Mouse (Mus musculus): ENCODE measurements around the gene Plk5. TPM values are rescaled to one million over a fixed set of nuclear protein-coding genes. Genes with fewer than 3 reads are reported as not detected.

Gene Plk5
- total RNA-seq, 2 experiments from 2014 or later: 30.3 to 30.5 TPM

DNA sequence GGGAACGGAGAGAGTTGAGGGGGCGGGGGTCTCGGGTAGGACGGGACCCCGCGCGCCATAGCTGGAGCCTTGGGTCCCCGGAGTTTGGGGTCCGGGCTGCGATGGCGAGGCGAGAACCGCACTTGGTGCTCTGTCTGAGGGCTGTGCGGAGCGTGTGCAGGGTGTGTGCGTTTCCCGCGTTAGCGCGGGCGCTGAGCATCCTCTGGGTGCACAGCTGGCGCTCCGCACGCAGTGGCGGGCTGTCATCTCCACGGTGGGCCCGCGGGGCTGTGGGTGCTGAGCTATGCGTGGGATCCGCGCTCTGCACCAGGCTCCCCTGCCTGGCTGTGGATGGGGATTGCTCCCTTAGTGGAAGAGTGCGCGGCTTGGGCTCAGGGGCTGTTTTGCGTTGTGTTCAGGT is 478 bp downstream of the Plk5 start:
- DNase-seq (ENCODE audit: low spot score in 2 of 2): no peak

DNA sequence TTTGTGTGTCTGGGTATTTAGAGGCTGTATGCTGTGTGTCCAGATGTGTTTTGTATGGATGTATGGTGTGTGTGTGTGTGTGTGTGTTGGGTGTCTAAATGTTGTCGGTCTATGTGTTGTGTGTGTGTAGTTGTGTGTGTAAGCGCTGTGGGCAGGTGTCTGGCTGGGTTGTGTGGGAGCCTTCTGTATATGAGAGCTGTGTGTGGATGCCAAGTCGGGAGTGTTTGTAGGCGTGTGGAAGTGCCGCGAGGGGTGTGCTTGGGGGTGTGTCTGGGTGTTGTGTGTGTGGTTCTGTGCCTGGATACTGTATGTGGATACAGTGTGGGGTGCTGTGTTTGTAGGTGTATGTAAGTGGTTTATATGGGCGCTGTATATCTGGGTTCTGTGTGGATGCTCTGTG is 1.1 kb downstream of the Plk5 start:
- peak in 1 of 2 experiments; percentile 68 for DNase-seq (ENCODE audit: low spot score in 2 of 2)

DNA sequence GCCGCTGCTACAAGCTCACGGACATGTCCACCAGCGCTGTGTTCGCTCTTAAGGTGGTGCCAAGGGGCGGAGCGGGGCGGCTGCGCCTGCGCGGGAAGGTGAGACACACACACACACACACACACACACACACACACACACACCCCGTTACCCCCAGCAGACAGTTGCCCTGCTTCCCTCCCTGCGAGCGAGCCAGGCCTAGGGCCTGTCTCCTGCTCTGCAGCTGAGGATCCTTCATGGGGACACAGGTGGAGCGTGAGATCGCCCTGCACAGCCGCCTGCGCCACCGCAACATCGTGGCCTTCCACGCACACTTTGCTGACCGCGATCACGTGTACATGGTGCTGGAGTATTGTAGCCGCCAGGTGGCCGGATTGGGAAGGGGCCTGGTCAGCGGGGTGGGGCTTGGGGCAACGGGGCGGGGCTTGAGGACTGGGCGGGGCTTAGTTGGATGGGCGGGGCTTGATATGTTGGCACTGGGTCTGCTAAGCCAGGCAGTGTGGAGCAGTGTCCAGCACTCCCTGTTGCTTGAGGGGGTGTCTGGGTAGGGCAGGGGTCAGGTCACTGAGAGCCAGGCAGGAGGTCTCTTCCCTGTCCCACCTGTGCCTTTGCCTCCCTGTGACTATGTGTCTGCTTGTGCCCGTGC is 1.9 kb downstream of the Plk5 start:
- DNase-seq (ENCODE audit: low spot score in 2 of 2): no peak

DNA sequence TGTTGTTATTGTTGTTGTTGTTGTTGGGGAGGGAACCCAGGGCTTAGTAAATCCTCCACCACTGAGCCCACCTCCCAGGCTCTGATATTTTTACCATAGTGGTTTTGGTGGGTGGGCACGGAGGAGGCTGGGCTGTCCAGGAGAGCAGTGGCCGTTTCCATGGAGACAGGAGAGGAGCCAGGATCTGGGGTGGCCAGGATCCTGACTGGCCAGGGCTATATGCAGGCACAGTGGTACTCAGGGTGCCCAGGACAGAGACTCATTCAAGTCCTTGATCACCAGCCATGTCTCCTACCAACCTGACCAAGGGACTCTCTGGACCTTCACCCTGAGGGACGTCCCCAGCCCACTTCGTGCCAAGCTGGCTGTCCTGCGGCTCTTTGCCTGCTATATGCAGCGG is 7.5 kb downstream of the Plk5 start:
- DNase-seq (ENCODE audit: low spot score in 2 of 2): no peak

DNA sequence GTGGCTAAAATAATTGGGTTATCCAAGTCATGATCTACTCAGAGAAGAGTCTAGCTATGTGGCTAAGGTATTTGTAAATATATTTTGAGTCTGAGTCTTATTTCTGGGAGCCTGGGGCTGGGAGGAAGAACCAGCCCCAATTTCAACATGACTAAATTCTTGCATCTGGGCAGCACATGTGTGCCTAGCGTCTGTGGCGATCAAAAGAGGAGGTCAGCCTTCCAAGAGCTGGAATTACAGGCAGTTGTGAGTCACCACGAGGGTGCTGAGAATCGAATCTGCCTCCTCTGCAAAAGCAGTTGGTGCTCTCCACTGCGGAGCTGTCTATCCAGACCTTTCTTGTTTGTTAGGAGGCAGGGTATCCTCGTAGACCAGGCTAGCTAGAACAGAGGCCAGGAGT is 9.5 kb downstream of the Plk5 start:
- no peak for DNase-seq (ENCODE audit: low spot score in 2 of 2)

DNA sequence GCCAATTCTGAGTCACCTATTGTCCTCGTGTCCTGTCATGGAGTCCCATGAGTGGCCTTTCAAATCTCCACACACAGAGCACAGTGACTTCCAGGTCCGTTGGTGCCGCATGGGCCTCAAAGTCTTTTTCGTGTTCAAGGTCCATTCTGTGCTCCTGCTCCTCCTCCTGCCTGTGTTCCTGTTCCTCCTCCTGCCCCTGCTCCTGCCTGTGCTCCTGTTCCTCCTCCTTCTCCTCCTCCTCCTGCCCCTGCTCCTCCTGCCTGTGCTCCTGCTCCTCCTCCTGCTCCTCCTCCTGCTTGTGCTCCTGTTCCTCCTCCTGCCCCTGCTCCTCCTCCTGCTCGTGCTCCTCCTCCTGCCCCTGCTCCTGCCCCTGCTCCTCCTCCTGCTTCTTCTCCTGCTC is 11.7 kb downstream of the Plk5 start:
- no peak for DNase-seq (ENCODE audit: low spot score in 2 of 2)

DNA sequence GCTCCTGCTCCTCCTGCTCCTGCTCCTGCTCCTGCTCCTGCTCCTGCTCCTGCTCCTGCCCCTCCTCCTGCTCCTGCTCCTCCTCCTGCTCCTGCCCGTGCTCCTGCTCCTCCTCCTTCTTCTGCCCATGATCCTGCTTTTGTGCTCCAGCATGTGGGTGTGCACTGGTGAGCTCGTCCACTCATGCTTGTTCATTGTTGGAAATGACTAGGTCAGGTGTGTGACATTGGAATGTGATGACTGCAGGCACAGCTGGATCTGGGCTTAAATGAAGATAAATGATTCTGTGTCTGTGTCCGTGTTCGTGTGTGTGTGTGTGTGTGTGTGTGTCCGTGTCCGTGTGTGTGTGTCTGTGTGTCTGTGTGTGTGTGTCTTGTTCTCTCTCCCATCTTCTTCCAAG is 12.1 kb downstream of the Plk5 start:
- DNase-seq (ENCODE audit: low spot score in 2 of 2): no peak

DNA sequence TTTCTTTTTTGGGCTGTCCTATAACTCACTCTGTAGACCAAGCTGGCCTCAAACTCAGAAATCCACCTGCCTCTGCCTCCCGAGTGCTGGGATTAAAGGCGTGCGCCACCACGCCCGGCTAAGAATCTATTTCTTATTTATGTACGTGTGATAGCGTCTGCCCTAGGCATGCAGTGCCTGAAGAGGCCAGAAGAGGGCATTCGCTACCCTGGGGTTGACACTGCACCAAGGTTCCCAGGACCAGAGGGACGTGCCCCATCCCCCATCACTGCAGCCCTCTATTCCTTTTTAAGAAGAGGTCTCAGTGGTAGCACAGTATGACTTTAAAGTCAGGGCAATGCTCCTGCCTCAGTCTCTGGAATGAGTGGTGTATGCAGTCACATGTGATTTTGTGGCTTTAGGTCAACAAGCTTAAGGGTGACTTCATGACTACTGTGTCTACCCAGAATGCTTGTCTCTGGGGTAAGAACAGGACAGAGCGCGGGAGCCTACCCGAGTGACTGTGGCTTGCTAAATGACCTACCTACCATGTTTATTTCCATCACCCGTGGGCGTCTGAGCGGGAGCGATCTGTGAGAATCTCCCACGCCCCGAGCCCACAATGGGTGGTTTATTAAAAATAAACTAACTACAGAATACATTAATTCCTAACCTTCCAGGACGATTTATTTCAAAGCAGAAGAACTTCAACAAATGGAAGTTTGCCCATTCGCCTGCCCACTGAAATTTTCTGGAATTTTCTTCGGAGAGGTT is 13.9 kb downstream of the Plk5 start:
- peak in 1 of 2 experiments; percentile 73 for DNase-seq (ENCODE audit: low spot score in 2 of 2)

DNA sequence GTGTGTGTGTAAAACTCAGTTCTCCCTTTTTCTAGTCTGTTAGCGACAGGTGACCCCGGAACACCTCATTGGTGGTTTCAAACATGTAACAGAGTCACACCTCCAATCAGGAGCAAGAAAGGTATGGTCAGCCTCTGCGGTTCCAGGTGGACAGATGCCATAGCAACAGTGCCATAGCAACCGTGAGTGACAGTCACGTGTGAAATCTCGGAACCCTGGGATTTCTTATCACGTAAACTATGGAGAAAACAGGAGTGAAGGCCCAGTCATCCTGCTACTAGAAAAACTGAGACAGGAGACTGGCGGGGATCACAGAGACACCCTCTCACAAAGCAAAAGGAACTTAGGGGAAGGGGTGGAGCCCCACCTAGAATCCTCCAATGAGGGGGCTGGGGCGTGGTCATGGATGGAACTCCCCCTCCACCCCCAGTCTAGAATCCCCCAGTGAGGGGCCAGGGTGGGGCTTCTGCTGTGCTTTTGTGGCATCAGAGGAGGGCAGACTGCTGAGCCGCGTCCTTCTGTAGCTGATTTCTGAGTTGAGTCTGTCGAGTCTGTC is 15.2 kb downstream of the Plk5 start:
- peak in 1 of 2 experiments; percentile 48 for DNase-seq (ENCODE audit: low spot score in 2 of 2)

DNA sequence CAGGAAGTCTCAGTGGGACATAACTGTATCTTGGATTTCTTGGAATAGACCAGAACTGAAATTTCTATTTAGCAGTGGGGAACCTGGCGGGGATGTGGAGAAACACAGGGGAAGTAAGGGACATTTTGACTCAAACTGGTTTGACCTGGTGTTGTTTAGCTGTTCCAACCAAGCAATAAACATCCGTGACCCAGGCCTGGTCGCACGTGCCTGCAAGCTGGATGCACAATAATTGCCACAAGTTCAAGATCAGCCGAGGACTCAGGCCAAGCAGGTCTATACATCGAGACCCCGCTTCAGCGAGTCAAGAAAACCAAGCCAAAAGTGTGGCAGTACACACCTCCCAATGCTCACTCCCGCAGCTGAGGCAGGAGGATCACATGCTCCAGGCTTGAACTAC is 15.7 kb downstream of the Plk5 start:
- no peak for DNase-seq (ENCODE audit: low spot score in 2 of 2)

DNA sequence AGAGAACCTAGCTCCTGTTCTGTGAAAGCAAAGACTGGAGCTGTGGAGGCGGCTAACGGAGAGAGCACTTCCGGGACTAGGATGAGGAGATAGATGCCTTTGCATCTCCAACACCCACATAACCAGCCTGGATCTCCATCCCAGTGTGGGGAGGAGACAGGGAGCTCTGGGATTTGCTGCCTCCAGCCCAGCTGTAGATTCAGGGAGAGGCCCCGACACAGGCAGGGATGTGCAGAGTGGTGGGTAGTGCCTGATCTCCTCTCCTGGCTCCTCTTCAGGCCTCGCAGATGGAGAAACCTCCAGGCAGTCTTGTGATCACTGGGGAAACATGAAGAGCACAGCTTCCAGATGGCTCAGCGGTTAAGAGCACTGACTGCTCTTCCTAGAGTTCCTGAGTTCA is 16.4 kb downstream of the Plk5 start:
- peak; percentile 58 to 64 for DNase-seq (ENCODE audit: low spot score in 2 of 2)

DNA sequence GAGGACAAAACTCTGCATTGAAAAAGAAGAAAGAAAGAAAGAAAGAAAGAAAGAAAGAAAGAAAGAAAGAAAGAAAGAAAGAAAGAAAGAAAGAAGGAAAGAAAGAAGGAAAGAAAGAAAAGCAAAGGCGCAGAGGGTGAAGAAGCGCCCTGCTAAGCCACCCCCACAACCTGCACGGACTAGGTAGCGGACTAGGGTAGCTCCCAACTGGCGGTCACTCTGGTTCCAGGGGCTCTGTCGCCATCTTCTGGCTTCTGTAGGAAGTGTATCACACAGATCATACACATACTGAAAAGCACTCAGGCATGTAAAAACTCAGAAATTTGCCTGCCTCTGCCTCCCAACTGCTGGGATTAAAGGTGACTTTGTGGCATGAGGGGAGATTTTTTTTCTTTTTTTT is 17.8 kb downstream of the Plk5 start:
- peak in 1 of 2 experiments; percentile 91 for DNase-seq (ENCODE audit: low spot score in 2 of 2)

DNA sequence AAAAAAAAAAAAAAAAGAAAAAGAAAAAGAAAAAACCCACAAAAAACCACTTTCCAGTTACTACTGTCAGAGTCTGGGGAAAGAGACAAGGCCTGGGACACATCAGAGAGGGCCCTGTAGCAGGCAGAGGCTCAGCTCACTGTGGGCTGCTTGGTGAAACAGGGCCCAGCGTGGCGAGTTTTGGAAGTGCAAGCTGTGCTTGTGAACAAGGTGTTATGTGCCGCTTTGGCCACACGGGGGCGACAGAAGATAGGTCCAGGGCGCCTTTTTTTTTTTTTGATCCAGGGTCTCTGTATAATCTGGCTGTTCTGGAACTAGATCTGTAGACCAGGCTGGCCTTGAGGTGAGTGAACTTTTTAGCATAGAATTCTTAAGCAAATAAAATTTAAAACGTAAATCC is 19.9 kb downstream of the Plk5 start:
- DNase-seq (ENCODE audit: low spot score in 2 of 2): peak; percentile 85 to 95

DNA sequence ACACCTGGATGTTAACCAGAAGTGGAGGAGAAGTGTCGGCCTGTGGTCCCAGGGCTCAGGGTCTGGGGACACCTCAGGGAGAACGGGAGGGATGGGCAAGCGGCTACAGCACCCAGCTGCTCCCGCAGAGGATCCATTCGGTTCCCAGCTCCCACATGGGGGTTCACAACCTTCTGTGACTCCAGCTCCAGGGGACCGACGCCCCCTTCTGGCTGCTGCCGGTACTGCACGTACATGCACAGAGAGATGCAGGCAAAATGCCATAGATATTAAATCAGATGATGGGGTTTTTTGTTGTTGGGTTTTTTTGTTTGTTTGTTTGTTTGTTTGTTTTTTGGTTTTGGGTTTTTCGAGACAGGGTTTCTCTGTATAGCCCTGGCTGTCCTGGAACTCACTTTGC is 21.5 kb downstream of the Plk5 start:
- DNase-seq (ENCODE audit: low spot score in 2 of 2): no peak

DNA sequence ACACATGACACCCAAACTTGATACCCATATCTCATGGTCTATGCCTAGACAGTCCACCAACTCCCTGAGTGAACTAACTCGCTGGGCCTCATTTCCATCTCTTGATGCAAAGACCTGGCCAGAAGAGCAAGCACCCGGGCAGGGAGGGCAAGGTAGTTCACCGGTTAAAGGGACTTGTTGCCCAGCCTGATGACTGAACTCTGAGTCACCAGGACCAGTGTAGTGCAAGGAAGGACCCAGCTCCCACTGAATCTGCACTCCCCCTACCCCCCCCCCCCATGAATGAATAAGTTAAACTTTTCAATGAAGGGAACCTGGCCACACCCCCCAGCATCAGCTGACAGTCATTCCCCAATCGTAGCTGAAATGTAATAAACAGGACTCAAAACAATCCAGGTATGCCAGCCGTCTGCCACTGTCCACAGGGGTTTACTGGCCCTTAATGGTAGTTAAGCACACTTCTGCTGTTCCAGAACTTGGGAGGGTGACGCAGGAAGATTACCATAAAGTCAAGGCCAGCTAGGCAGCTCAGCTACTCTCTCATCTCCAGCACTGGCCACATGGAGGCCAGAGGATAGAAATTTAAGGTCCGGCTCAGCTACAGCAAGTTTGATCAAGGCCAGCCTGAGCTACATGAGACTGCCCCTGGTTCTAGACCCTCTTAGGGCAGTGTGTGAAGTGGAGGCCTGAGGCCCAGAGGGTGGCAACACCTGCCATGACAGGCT is 26.5 kb downstream of the Plk5 start:
- DNase-seq (ENCODE audit: low spot score in 2 of 2): no peak

DNA sequence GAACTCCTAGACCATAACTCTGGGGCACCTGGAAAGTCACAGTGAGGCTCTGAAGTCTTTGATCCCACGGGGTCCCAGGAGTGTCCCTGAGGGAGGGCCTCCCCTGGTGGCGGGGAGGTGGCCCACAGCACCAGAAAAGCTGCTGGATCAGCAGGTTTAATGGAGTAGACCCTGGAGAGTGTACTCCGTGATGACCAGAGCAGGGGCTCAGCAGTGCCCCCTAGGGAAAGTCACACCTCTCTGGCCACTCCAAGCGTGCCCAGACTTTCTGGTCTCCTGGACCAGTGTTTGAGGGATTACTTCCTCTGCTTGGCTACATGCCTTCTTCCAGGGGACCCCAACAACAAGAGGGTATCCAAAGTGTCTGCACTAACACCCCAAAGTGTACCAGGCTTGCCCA is 27.2 kb downstream of the Plk5 start:
- DNase-seq (ENCODE audit: low spot score in 2 of 2): no peak

DNA sequence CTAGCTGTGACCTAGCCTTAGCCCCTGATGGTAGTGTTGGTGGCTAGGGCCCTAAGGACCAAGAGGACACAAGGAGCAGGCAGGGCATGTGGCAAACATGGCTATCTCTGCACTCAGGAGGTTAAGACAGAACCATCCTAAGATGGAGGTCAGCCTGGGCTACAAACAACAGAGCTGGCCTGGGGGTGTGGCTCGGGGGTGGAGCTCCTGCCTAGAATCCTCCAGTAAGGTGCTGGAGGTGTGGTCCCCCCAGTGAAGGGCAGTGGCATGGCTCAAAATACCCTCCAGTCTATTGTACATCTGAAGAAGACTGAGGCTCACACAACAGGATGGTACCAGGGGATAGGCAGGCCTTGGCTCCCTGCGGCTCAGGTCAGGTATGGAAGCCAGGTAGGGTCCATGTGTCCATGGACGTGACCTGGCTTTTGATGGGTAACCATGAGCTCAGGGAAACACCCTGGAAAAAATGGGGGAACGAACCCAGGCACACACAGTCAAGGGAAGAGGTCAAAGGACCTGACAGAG is 27.9 kb downstream of the Plk5 start:
- no peak for DNase-seq (ENCODE audit: low spot score in 2 of 2)

DNA sequence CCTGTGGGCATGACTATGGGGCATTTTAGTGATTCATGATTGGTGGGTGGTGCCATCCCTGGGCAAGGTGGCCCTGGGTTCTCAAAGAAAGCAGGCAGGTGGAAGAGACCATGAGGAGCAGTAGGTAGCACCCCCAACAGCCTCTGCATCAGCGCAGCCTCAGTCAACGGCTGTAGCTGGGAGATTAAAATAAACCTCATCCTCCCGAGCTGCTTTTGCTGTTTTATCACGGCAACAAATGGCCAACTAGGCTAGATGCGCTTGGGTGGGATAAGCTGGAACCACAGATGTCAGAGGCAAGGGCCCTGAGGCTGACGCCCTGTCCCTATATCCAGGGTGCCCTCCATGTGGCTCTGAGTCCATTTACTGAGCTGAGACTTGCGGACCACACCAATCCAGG is 28.4 kb downstream of the Plk5 start:
- no peak for DNase-seq (ENCODE audit: low spot score in 2 of 2)

DNA sequence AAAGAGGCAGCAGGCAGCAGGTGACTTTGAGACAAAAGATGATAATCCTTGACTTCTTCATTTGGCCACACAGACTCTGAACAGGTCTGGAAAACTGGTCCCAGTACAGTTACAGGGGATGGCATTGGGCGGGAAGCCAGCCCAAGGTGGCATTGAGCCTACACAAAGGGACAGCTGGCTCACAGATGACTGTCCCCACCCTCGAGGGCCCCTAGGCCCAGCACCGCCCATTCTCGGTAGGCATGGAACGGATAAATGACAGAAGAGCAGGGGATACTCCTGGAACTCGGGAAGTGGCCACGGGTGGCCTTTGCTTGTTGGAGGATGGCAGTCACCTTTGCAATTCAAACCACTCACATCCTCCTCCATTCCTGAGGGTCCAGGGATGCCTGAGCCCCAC is 29.1 kb downstream of the Plk5 start:
- DNase-seq (ENCODE audit: low spot score in 2 of 2): no peak

DNA sequence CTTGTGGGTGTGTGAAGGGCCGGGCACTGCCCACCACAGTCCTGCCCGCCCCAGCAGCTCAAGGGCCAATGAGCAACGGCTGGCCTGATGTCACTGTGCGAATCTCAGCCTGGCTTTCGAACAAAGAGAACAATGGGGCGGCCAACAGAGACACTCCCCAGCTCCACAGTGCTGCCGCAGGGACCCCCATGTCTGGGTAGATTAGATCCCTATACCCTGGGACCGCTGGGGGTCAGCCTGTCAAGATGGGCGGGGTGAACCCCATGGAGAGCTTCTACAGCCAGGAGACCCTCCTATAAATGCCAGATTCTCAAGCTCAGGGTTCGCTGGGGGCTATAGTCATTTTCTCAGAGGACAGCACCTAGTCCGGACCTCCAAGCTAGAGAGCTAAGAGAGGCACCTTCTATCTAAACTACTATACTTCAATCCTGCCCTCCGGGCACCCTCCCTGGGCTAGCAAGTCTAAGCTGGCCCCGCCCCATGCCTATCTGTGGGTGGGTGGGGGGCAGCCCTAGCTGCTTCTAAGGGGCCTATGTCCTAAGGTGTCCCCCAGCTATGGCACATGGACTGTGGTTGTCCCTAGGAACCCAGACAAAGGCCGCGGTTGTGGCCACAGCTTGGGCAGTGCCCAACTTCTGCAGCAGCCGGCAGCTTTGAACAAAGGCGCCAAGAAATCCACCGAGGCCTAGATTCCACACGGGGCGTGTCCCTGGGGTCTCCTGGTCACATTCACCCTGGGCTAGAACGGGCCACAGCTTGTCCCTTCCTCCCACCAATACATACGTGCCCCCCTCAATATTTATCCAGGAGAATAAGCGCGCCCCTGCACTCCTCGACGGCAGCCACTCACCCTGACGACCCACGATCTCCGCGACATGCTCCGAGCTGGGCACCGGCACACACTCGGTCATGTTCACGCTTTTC is 29.8 kb downstream of the Plk5 start:
- no peak for DNase-seq (ENCODE audit: low spot score in 2 of 2)

Data from layer of hippocampus, adult 18-20 months (tissue).